Mouse (Mus musculus): ENCODE measurements at regions not wholly inside any gene's neighbourhood (a gene's known extent, or its start where the extent isn't known, plus 50 kb on each side); places are given as distances from the start of the nearest gene placed in this dataset.

GRCm38 (mm10) chr3:101524905-101525304, 79.6 kb downstream of the Atp1a1 start:
- Histone ChIP-seq H3K9ac (ENCODE audit: low read depth, low read length) (no peak overlapping the region), H3K27ac (replicated peaks; ENCODE audit: low read depth, low read length) (no peak overlapping the region), H3K9me3 (ENCODE audit: control insufficient read depth, low read length) (no peaks in the 10 kb centered on the region), H3K36me3 (ENCODE audit: control insufficient read depth, insufficient read depth, low read length) (no peaks in the 10 kb centered on the region), H3K27me3 (replicated peaks; ENCODE audit: control insufficient read depth, insufficient read depth, low read length) (no peaks in the 10 kb centered on the region), H3K4me3 (ENCODE audit: low read depth, low read length) (no peak overlapping the region), H3K4me2 (ENCODE audit: low read depth, low read length) (no peak overlapping the region), H3K4me1 (ENCODE audit: control insufficient read depth, insufficient read depth, low read length) (peaks cover 14% of the 10 kb centered on the region)
- 92% methylated on average over 8 of the region's 8 CpGs for WGBS
- DNase-seq (ENCODE audit: low spot score) (no peak), ATAC-seq (ENCODE audit: low read depth) (no peak)

DNA sequence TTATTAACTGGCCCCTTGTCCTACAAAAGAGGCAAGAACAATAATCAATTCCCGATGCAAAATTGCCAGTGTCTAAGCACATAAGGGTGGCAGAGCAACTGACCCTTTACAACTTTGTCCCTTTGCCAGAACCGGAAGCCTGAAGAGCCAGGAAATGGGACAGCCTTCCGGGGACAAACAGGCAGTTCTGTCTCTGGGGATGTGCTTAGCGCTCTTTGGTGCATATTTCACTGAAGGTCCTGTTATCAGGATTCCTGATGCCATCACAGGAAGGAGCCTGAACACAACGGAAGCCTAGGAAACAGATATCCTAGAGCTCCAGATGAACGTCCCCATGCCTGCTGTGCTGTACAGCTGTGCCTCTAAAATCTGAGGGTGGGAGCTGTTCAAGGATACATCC, 80.0 kb downstream of the Atp1a1 start:
- Histone ChIP-seq H3K9ac (ENCODE audit: low read depth, low read length) (no peak overlapping the region), H3K4me2 (ENCODE audit: low read depth, low read length) (no peak overlapping the region), H3K27ac (replicated peaks; ENCODE audit: low read depth, low read length) (no peak overlapping the region), H3K4me1 (ENCODE audit: control insufficient read depth, insufficient read depth, low read length) (peaks cover 14% of the 10 kb centered on the region), H3K27me3 (replicated peaks; ENCODE audit: control insufficient read depth, insufficient read depth, low read length) (no peaks in the 10 kb centered on the region), H3K36me3 (ENCODE audit: control insufficient read depth, insufficient read depth, low read length) (no peaks in the 10 kb centered on the region), H3K4me3 (ENCODE audit: low read depth, low read length) (no peak overlapping the region), H3K9me3 (ENCODE audit: control insufficient read depth, low read length) (no peaks in the 10 kb centered on the region)
- no peak for ATAC-seq (ENCODE audit: low read depth)
- no peak for DNase-seq (ENCODE audit: low spot score)
- WGBS: 55% methylated on average over 6 of the region's 6 CpGs

GRCm38 (mm10) chr3:101523239-101523638, 81.2 kb downstream of the Atp1a1 start:
- no peak overlapping the region for H3K4me2 ChIP-seq (ENCODE audit: low read depth, low read length)
- H3K27ac ChIP-seq (replicated peaks; ENCODE audit: low read depth, low read length): no peak overlapping the region
- H3K4me3 ChIP-seq (ENCODE audit: low read depth, low read length): no peak overlapping the region
- DNase-seq (ENCODE audit: low spot score): no peak
- H3K36me3 ChIP-seq (ENCODE audit: control insufficient read depth, insufficient read depth, low read length): no peaks in the 10 kb centered on the region
- peaks cover 10% of the 10 kb centered on the region; the same call in 1 of the 2 replicates for H3K4me1 ChIP-seq (ENCODE audit: control insufficient read depth, insufficient read depth, low read length)
- 76% methylated on average over 5 of the region's 5 CpGs for WGBS
- ATAC-seq (ENCODE audit: low read depth): no peak
- H3K27me3 ChIP-seq (replicated peaks; ENCODE audit: control insufficient read depth, insufficient read depth, low read length): no peaks in the 10 kb centered on the region
- no peaks in the 10 kb centered on the region for H3K9me3 ChIP-seq (ENCODE audit: control insufficient read depth, low read length)
- H3K9ac ChIP-seq (ENCODE audit: low read depth, low read length): no peak overlapping the region

DNA sequence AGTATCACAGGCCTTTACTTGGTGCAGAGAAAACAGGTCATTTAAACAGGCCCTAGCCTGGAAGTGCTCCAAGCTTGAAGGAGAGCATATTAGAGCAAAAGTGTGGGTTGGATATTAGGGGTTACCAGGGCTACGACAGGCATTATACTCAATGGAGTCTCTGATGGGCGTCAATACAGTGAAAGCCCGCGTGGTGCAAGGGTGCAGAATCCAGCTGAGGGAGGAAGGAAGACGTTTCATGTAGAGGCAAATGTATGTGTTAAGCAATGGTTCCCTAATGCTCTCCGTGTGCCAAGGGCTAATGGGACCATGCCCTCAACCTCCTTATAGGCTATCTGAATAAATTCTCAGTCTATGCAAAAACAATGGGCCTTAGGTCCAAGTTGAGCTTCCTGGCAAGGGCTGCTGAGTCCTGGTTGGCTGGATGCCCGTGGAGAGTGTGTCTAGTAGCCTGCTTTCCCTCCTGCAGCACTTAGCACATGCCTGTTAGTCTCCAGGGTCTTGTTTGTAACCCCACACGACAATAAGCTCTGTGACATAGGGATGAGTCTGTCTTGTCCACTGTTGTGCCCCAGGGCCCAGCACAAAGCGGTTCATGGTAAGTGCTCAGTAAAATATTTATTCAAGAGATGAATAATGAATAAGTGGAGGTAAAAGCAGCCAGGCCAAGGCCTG, 82.1 kb downstream of the Atp1a1 start:
- peak; percentile 66 for ATAC-seq (ENCODE audit: low read depth)
- 68% methylated on average over 9 of the region's 9 CpGs for WGBS
- Histone ChIP-seq H3K36me3 (ENCODE audit: control insufficient read depth, insufficient read depth, low read length) (no peaks in the 10 kb centered on the region), H3K9ac (ENCODE audit: low read depth, low read length) (no peak overlapping the region), H3K4me2 (ENCODE audit: low read depth, low read length) (no peak overlapping the region), H3K4me3 (ENCODE audit: low read depth, low read length) (no peak overlapping the region), H3K27ac (replicated peaks; ENCODE audit: low read depth, low read length) (no peak overlapping the region), H3K9me3 (ENCODE audit: control insufficient read depth, low read length) (no peaks in the 10 kb centered on the region), H3K4me1 (ENCODE audit: control insufficient read depth, insufficient read depth, low read length) (peaks cover 7% of the 10 kb centered on the region; the same call in 1 of the 2 replicates), H3K27me3 (replicated peaks; ENCODE audit: control insufficient read depth, insufficient read depth, low read length) (no peaks in the 10 kb centered on the region)
- peak; percentile 82 for DNase-seq (ENCODE audit: low spot score)

DNA sequence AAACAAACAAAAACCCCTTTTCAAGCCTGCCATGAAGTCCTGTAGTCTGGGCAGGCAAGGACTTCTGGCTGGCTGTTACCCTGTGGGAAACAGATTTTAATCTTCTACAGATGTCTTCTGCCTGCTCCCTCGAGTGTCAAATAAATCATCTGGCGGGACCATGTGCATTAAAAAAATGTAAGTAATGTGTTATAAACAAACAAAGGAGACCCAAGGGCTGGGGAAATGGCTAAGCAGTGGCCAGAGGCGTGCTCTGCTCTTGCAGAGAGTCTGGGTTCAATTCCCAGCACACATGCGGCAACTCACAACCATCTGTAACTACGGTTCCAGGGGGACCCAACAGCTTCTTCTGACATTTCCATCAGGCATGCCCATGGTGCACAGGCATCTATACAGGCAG, 83.3 kb downstream of the Atp1a1 start:
- peak; percentile 58 for DNase-seq (ENCODE audit: low spot score)
- peaks cover 18% of the 10 kb centered on the region for H3K4me1 ChIP-seq (ENCODE audit: control insufficient read depth, insufficient read depth, low read length)
- no peaks in the 10 kb centered on the region for H3K9me3 ChIP-seq (ENCODE audit: control insufficient read depth, low read length)
- H3K4me3 ChIP-seq (ENCODE audit: low read depth, low read length): no peak overlapping the region
- no peaks in the 10 kb centered on the region for H3K36me3 ChIP-seq (ENCODE audit: control insufficient read depth, insufficient read depth, low read length)
- H3K4me2 ChIP-seq (ENCODE audit: low read depth, low read length): no peak overlapping the region
- H3K27me3 ChIP-seq (replicated peaks; ENCODE audit: control insufficient read depth, insufficient read depth, low read length): no peaks in the 10 kb centered on the region
- 55% methylated on average over 5 of the region's 5 CpGs for WGBS
- H3K9ac ChIP-seq (ENCODE audit: low read depth, low read length): no peak overlapping the region
- no peak overlapping the region for H3K27ac ChIP-seq (replicated peaks; ENCODE audit: low read depth, low read length)
- ATAC-seq (ENCODE audit: low read depth): no peak

DNA sequence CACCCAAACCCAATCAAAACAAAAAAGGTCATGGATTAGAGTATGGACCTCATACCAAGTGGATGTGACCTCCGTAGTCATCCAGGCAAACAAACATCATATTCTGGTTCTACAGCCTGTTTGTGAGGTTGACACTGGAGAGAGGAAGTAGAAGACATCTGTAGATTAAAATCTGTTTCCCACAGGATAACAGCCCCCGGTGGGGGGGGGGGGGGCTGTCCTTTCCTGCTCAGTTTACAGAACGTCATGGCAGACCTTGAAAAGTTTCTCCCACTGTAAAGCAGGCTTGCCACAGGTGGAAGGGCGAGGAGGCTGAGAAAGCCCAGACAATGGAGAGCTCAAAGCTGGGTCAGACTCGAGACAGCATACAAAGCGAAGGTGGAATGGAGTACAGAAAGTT, 84.4 kb downstream of the Atp1a1 start:
- Histone ChIP-seq H3K4me2 (ENCODE audit: low read depth, low read length) (no peak overlapping the region), H3K27me3 (replicated peaks; ENCODE audit: control insufficient read depth, insufficient read depth, low read length) (no peaks in the 10 kb centered on the region), H3K27ac (replicated peaks; ENCODE audit: low read depth, low read length) (peak overlapping the region; percentile 33; the same call in 1 of the 2 replicates), H3K36me3 (ENCODE audit: control insufficient read depth, insufficient read depth, low read length) (no peaks in the 10 kb centered on the region), H3K4me3 (ENCODE audit: low read depth, low read length) (no peak overlapping the region), H3K9ac (ENCODE audit: low read depth, low read length) (no peak overlapping the region), H3K4me1 (ENCODE audit: control insufficient read depth, insufficient read depth, low read length) (peaks cover 18% of the 10 kb centered on the region), H3K9me3 (ENCODE audit: control insufficient read depth, low read length) (no peaks in the 10 kb centered on the region)
- WGBS: 62% methylated on average over 6 of the region's 6 CpGs
- ATAC-seq (ENCODE audit: low read depth) (no peak), DNase-seq (ENCODE audit: low spot score) (no peak)

DNA sequence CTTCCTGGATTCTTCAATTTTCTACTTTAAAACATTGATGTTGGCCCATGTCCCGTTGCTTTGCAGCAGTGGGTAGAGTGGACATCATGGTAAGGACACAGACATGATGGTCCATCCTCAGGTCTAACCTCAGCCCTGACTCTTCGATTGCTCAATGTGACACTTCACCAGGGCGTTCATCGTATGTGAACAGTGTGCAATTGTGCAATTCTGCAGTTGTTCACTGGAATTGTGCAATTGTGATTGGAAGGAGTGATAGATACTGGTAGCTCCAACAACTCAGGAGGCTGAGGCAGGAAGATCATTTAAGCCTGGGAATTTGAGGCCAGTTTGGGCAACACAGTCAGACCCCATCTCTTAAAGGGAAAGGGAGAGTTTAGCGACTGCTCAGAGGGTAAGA, 84.9 kb downstream of the Atp1a1 start:
- Histone ChIP-seq H3K27me3 (replicated peaks; ENCODE audit: control insufficient read depth, insufficient read depth, low read length) (no peaks in the 10 kb centered on the region), H3K27ac (replicated peaks; ENCODE audit: low read depth, low read length) (no peak overlapping the region), H3K9ac (ENCODE audit: low read depth, low read length) (no peak overlapping the region), H3K4me2 (ENCODE audit: low read depth, low read length) (no peak overlapping the region), H3K9me3 (ENCODE audit: control insufficient read depth, low read length) (no peaks in the 10 kb centered on the region), H3K36me3 (ENCODE audit: control insufficient read depth, insufficient read depth, low read length) (no peaks in the 10 kb centered on the region), H3K4me1 (ENCODE audit: control insufficient read depth, insufficient read depth, low read length) (peaks cover 18% of the 10 kb centered on the region), H3K4me3 (ENCODE audit: low read depth, low read length) (no peak overlapping the region)
- DNase-seq (ENCODE audit: low spot score) (no peak), ATAC-seq (ENCODE audit: low read depth) (no peak)
- 85% methylated on average over 5 of the region's 5 CpGs for WGBS

GRCm38 (mm10) chr3:101518810-101519209, 85.7 kb downstream of the Atp1a1 start:
- Histone ChIP-seq H3K4me1 (ENCODE audit: control insufficient read depth, insufficient read depth, low read length) (peaks cover 21% of the 10 kb centered on the region), H3K4me3 (ENCODE audit: low read depth, low read length) (no peak overlapping the region), H3K4me2 (ENCODE audit: low read depth, low read length) (no peak overlapping the region), H3K9me3 (ENCODE audit: control insufficient read depth, low read length) (no peaks in the 10 kb centered on the region), H3K27ac (replicated peaks; ENCODE audit: low read depth, low read length) (no peak overlapping the region; the same call in 1 of the 2 replicates), H3K36me3 (ENCODE audit: control insufficient read depth, insufficient read depth, low read length) (no peaks in the 10 kb centered on the region), H3K9ac (ENCODE audit: low read depth, low read length) (no peak overlapping the region), H3K27me3 (replicated peaks; ENCODE audit: control insufficient read depth, insufficient read depth, low read length) (no peaks in the 10 kb centered on the region)
- DNase-seq (ENCODE audit: low spot score) (peak; percentile 80), ATAC-seq (ENCODE audit: low read depth) (peak; percentile 60)
- WGBS: 65% methylated on average over 6 of the region's 6 CpGs

GRCm38 (mm10) chr3:101517547-101517946, 86.9 kb downstream of the Atp1a1 start:
- Histone ChIP-seq H3K27ac (replicated peaks; ENCODE audit: low read depth, low read length) (no peak overlapping the region), H3K4me1 (ENCODE audit: control insufficient read depth, insufficient read depth, low read length) (peaks cover 30% of the 10 kb centered on the region), H3K9me3 (ENCODE audit: control insufficient read depth, low read length) (no peaks in the 10 kb centered on the region), H3K4me2 (ENCODE audit: low read depth, low read length) (no peak overlapping the region), H3K9ac (ENCODE audit: low read depth, low read length) (no peak overlapping the region), H3K4me3 (ENCODE audit: low read depth, low read length) (no peak overlapping the region), H3K27me3 (replicated peaks; ENCODE audit: control insufficient read depth, insufficient read depth, low read length) (no peaks in the 10 kb centered on the region), H3K36me3 (ENCODE audit: control insufficient read depth, insufficient read depth, low read length) (no peaks in the 10 kb centered on the region)
- ATAC-seq (ENCODE audit: low read depth) (no peak), DNase-seq (ENCODE audit: low spot score) (no peak)
- 85% methylated on average over 6 of the region's 6 CpGs for WGBS

Measured in embryonic facial prominence, embryonic 14.5 days (tissue).